Mouse (Mus musculus) erythroblast, embryonic 14.5 days (primary cell): ENCODE measurements around the gene Kif22.

Experiments
- GATA1 ChIP-seq: IDR thresholded peaks from 2 replicates; pipeline ENCODE4 v1.6.1; 2012; ENCODE audit warnings: low read length, inconsistent platforms, mixed read lengths
- TAL1 ChIP-seq: IDR thresholded peaks from 3 replicates; pipeline ENCODE4 v1.6.1; 2012; ENCODE audit warnings: low read length, inconsistent platforms, mixed read lengths

- TF ChIP-seq GATA1 (no peak), TAL1 (no peak)
Observed at GRCm38 (mm10) chr7:126986319-126986718, 56.0 kb downstream of the Kif22 start.
